Mouse (Mus musculus) heart, adult 9 months (tissue): ENCODE data around the gene Spata33.
"Not testable (repeated sequence)": the region's sequence is repeated elsewhere in the genome, so short reads cannot be mapped to it uniquely, and the experiment has no call there.

Experiments used
- DNase-seq, 2 experiments: peaks; one replicate each; pipeline ENCODE4 v3.0.0; 2022; ENCODE audit warnings: low spot score in 2 of 2

Gene Spata33

GRCm38 (mm10) chr8:123212321-123213117 is at the start of gene Spata33, which contains the start of gene Chmp1a:
TSS of gene Spata33 (plus strand) at chr8:123212832.
TSS of gene Chmp1a (minus strand) at chr8:123212763.
- DNase-seq = peak; percentile 85 to 88

GRCm38 (mm10) chr8:123181391-123181790 is 31.2 kb upstream of the Spata33 start:
- DNase-seq = peak; percentile 61 to 78

- DNase-seq = peak; percentile 83 to 85
Measured at GRCm38 (mm10) chr8:123185566-123186409, 26.8 kb upstream of the Spata33 start, which contains the start of gene Dpep1. TSS of gene Dpep1 (plus strand) at chr8:123186242.

GRCm38 (mm10) chr8:123188006-123188405 is 24.6 kb upstream of the Spata33 start:
- DNase-seq = no peak

- peak in 1 of 2 experiments; percentile 24 for DNase-seq
Measured at GRCm38 (mm10) chr8:123188841-123189240, 23.8 kb upstream of the Spata33 start.

- peak; percentile 56 to 72 for DNase-seq
Measured at GRCm38 (mm10) chr8:123190678-123191077, 22.0 kb upstream of the Spata33 start.

- DNase-seq = no peak
Measured at GRCm38 (mm10) chr8:123191908-123192307, 20.7 kb upstream of the Spata33 start.

GRCm38 (mm10) chr8:123193771-123194170 is 18.9 kb upstream of the Spata33 start:
- no peak for DNase-seq

GRCm38 (mm10) chr8:123197016-123197415 is 15.6 kb upstream of the Spata33 start:
- not testable (repeated sequence) for DNase-seq

GRCm38 (mm10) chr8:123199864-123200263 is 12.8 kb upstream of the Spata33 start:
- DNase-seq = no peak

GRCm38 (mm10) chr8:123202288-123202687 is 10.3 kb upstream of the Spata33 start:
- peak in 1 of 2 experiments; percentile 68 for DNase-seq

GRCm38 (mm10) chr8:123203571-123203970 is 9.1 kb upstream of the Spata33 start:
- DNase-seq = no peak

- no peak for DNase-seq
Measured at GRCm38 (mm10) chr8:123211876-123212275, 756 bp upstream of the Spata33 start.

- DNase-seq = peak in 1 of 2 experiments; percentile 34
Measured at GRCm38 (mm10) chr8:123213118-123213772, 613 bp downstream of the Spata33 start.

GRCm38 (mm10) chr8:123215430-123215829 is 2.8 kb downstream of the Spata33 start:
- DNase-seq = peak; percentile 67 to 74

- DNase-seq = no peak
Measured at GRCm38 (mm10) chr8:123220917-123221316, 8.3 kb downstream of the Spata33 start.

- DNase-seq = peak; percentile 92
Measured at GRCm38 (mm10) chr8:123224278-123225266, 11.9 kb downstream of the Spata33 start, which contains the start of gene Cdk10. TSS of gene Cdk10 (plus strand) at chr8:123224842.

- DNase-seq = no peak
Measured at GRCm38 (mm10) chr8:123228416-123228815, 15.8 kb downstream of the Spata33 start.

GRCm38 (mm10) chr8:123230326-123230725 is 17.7 kb downstream of the Spata33 start:
- not testable (repeated sequence) for DNase-seq

- DNase-seq = no peak
Measured at GRCm38 (mm10) chr8:123231742-123232141, 19.1 kb downstream of the Spata33 start.
